Mouse (Mus musculus) NIH3T3 (cell line): Measurements from ENCODE around the gene Psmd14.

Source experiments
- DNase-seq: peaks from one replicate; pipeline ENCODE4 v3.0.0-alpha.2; 2012; ENCODE audit warnings: low read depth

The Psmd14 gene

GRCm38 (mm10) chr2:61711108-61712040 is at the start of gene Psmd14:
TSS of gene Psmd14 (plus strand) at chr2:61711694.
- DNase-seq: peak; percentile 93

DNA sequence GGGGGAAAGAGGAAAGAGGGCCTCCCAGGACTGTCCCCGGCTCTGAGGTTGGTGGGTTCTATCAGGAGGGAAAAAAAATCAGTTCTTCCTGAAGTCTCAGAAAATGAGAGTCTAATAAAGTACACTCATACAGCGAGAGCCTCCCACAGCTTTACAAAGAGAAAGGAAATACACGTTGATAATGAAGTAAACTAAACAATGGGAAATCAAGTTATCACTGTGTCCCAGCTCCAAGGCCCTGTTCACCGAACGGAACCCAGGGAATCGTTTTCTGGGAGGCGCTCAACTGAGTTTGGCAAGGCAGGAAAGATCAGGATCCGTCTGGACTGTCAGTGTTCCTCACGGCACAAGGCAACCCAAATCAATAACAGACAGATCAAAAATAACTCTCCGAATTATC is 48.7 kb upstream of the Psmd14 start:
- no peak for DNase-seq

GRCm38 (mm10) chr2:61663573-61664241 is 47.8 kb upstream of the Psmd14 start:
- no peak for DNase-seq

DNA sequence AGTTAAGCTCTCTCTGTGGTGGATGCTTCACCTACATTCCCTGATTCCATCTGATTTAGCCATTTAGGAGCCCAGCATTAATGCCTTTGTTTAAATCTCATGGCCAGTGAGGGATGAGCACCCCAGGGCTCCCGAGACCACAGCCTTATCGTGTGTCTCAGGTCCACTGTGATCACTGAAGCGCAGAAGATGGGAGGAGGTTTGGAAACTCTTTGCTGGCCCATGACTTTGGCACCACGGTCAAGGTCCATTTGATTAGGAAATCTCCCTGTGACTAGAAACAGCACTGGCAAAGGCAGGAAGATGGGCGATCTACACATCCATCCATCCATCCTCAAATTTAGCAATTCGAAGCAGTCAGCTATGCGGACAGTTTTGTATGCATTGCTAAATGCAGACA is 44.1 kb upstream of the Psmd14 start:
- DNase-seq: no peak

- DNase-seq: peak; percentile 69
Measured at GRCm38 (mm10) chr2:61668260-61668659, 43.2 kb upstream of the Psmd14 start.

DNA sequence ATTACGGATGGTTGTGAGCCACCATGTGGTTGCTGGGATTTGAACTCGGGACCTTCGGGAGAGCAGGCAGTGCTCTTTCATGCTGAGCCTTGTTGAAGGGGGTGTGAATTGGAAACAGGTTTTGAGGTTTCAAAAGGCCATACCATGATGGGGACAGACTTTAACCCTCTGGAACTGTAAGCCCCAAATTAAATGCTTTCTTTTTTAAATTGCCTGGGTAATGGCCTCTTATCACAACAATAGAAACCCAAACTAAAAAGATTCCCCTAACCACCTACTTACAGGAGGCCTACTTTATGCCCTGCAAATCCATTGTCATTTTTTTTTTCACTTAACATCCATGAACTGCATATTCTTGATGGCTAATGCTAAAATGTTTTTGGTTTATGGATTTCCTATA is 36.9 kb upstream of the Psmd14 start:
- DNase-seq: no peak

DNA sequence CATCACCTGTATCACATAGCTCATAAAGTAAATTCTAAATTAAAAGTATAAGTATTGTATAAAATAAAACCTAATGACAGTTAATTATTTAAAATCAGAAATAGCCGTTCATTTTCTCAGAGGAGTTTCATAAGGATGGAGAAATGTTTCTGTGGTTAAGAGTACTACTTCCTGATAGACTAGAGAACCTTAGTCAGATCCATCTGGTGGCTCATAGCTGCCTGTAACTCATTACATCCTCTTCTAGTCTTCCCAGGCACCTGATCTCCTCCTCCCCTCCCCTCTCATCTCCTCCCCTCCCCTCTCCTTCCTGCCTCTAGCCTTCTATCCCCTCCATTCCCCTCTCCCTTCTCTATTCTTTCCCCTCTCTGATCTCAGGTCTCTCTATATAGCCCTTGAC is 29.9 kb upstream of the Psmd14 start:
- DNase-seq: no peak

- DNase-seq: no peak
Measured at GRCm38 (mm10) chr2:61686533-61686932, 25.0 kb upstream of the Psmd14 start.

DNA sequence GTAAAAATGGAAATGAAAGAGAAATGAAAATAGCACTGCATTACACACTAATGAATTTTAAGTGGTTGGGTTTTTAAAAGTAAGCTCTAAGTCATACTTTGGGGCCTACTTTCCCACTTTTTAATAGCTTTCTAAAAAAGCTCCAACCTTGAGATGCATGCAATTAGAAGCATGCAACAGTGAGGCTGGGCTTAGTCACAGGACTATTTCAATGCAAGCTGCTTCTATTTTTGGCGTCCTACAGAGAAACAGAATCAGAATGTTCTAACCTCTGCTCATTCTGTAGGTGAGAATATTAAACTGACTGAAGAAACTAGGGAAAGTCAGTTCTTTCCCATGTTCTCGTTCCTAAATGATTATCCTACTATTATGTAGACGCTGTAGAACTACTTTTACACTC is 22.4 kb upstream of the Psmd14 start:
- DNase-seq: no peak

DNA sequence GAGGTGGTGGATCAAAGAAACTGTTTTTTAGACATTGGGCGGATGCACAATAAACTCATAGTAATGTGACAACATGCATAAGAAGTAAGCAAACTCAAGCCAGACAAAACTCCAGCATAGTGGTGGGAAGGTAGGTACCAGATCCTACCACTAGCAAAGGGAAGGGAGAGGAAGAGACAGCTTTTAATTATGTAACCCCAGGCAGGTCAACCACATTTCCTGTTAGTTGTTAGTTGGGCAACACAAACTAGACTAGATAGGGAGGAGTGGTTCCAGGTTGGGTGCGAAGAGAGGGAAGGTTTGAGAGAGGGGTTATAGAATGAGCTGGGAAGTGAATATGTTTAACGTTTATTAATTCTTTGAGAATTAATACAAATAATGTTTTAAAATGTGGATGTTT is 1.9 kb upstream of the Psmd14 start:
- no peak for DNase-seq

- peak; percentile 63 for DNase-seq
Measured at GRCm38 (mm10) chr2:61712526-61712925, 1.0 kb downstream of the Psmd14 start.

DNA sequence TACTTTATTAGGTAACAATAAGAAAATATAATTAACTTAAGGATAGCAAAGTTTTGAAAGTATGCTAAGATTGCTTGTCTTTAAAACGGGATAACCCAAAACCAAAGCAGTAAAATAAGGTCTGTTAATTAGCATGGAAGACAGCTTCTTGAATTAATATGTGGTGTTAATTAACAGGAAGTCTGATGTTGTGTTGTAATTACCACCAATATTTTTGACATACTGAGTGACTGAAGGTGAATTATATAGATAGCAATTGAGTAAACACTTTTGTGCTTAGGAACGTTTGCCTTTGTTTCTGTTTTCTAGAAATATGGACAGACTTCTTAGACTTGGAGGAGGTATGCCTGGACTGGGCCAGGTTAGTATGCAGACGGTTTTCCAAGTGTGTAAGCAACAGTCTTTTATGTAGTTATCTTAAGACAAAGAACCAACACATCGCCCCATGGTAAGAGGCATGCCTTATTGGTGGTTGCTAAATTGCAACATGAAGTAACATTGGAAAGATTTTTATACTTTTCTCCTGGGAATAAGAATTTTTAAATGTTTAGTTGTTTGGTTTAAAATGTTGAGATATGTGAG is 11.0 kb downstream of the Psmd14 start:
- DNase-seq: no peak

- DNase-seq: no peak
Measured at GRCm38 (mm10) chr2:61732802-61733486, 21.4 kb downstream of the Psmd14 start.

DNA sequence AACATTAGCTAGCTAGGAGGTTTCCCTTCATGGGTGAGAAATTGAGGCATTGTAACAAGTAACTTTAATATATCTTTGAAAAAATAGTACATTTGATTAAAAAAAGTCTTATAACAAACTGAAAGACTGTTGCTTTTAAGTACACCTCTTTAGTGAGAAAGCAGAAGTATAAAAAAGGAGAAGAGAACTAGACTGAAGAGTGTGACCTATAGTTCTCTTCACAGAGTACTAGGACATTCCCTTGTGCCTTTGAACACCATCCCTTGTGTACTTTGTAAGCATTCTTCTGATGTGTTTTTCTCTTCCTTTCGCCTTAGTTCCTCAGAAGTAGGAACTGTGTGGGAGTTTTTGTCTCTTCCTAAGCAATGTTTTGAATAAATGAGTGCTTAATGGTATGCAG is 22.7 kb downstream of the Psmd14 start:
- no peak for DNase-seq

- no peak for DNase-seq
Measured at GRCm38 (mm10) chr2:61746051-61746450, 34.6 kb downstream of the Psmd14 start.

- DNase-seq: no peak
Measured at GRCm38 (mm10) chr2:61746580-61746979, 35.1 kb downstream of the Psmd14 start.

DNA sequence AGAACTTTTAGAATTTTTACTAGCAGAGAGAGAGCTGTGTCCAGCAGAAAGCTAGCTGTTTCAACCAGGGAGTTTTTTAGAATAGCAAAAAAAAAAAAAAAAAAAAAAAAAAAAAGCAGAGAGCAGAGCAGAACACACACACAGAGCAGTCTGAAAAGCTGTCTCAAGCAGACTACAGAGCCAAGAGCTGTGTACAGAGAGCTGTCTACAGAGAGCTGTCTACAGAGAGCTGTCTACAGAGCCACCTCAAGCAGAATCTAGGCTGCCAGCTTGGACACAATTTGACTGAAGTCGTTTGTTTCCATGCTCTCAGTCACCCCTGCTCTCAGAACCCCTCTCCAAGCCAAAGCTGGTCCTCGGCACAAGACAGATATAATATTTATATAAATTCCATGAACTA is 35.9 kb downstream of the Psmd14 start:
- DNase-seq: no peak

DNA sequence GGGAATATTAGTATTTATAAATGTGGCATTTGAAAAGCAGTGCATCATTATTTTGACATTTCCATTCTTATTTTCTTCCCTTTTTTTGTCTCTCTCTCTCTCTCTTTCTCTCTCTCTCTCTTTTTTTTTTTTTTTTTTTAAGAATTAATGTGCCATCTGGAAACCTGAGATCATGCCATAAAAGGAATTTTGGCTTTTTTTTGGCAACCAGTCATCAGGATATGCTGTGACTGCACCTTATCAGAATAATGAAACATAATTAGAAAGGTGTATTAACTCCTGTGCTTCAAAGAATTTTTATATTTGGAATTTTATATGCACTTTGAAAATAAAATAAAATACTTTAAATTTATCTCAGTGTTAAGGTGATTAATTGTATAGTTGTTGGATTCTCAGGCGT is 39.2 kb downstream of the Psmd14 start:
- DNase-seq: no peak

DNA sequence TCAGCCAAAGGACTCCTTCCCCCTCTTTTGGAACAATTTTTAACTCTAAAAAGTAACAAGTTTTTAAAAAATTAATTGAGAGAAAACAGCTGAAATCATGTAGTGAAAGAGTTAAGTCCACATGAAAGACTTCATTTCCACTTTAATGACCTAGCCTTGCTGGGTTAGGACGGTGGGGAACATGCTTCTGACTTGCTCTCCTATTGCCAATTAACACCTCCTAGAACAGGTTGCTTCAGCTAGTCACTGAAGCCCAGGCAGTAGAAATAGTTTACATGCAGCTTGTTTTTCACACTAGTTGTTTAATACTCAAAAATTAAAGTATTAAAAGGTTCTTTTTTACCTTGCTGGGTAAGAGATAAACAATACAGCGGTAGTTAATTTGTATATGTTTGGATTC is 39.8 kb downstream of the Psmd14 start:
- no peak for DNase-seq

GRCm38 (mm10) chr2:61752362-61752761 is 40.9 kb downstream of the Psmd14 start:
- no peak for DNase-seq

DNA sequence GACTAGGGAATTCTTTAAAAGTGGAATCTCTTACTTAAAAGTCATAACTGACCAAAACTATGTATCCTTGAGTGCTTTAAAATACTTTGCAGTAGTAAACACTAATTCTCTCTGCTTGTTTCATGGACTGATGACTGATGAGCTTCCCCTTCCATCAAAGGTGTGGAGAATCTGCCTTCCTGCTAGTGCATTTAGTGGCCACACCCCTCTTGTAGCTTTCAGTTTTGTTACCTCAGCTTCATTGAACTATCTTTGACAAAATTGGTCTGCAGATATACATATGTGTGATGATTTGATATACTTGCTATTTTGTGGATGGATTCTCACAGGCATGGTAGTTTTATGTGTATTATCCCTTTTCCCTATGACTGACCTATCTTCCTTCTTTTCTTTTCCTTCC is 43.5 kb downstream of the Psmd14 start:
- DNase-seq: no peak

DNA sequence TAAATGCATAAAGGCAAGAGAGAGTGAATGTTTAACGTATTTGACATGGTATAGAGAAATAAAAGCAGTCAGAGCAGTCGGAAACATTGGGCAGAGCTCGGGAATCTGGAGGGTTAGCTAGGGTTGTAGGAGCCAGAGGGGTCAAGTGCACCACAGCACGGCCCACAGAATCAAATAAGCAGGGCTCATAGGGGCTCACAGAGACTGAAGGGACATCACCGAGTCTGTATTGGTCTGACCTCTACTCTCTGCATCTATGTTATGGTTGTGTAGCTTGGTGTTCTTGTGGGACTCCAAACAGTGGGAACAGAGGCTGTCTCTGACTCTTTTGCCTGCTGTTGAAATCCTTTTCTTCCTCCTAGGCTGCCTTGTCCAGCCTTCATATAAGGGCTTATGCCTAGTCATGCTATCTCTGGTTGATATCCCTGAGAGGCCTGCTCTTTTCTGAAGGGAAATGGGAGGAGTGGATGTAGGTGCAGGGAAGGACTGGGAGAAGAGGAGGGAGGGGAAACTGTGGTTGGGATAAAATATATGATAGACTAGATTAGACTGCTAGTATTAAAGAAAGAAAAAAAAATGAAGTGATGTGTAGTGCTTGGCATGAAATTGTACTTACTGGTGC is 47.9 kb downstream of the Psmd14 start:
- DNase-seq: no peak
